Mouse (Mus musculus): ENCODE measurements around the gene Eif4a2. TPM values are rescaled to one million over a fixed set of nuclear protein-coding genes. Genes with fewer than 3 reads are reported as not detected.

Eif4a2 gene
- total RNA-seq, 1 experiment from 2014 or later = 1,846 TPM

- no peak for ATAC-seq (ENCODE audit: extremely low read depth, insufficient number of reproducible peaks, low FRiP score, poor library complexity, severe bottlenecking)
These were observed 4.8 kb upstream of the Eif4a2 start for GRCm38 (mm10) chr16:23102340-23103037.

- no peak for ATAC-seq (ENCODE audit: extremely low read depth, insufficient number of reproducible peaks, low FRiP score, poor library complexity, severe bottlenecking)
These were observed 4.1 kb upstream of the Eif4a2 start for GRCm38 (mm10) chr16:23103038-23103745.

DNA sequence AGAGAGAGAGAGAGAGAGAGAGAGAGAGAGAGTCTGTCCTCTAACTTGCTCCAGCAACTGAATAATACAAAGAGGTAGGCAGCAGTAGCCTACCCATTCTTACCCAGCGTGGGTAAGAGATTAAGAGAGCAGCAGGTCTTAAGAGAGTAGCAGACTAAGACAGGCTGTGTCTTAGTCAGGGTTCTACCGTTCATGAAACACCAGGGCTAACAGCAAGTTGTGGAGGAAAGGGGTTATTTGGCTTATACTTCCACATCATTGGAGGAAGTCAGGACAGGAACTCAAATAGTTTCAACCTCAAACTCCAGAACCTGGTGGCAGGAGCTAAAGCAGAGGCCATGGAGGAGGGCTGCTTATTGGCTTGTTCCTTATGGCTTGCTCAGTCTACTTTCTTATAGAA lies 3.4 kb upstream of the Eif4a2 start:
- ATAC-seq (ENCODE audit: extremely low read depth, insufficient number of reproducible peaks, low FRiP score, poor library complexity, severe bottlenecking) = no peak

GRCm38 (mm10) chr16:23106121-23106520 lies 1.1 kb upstream of the Eif4a2 start:
- ATAC-seq (ENCODE audit: extremely low read depth, insufficient number of reproducible peaks, low FRiP score, poor library complexity, severe bottlenecking) = no peak

- peak; percentile 40; the same call in 1 of the 2 replicates for ATAC-seq (ENCODE audit: extremely low read depth, insufficient number of reproducible peaks, low FRiP score, poor library complexity, severe bottlenecking)
These were observed 909 bp downstream of the Eif4a2 start for GRCm38 (mm10) chr16:23107946-23108759.

- no peak for ATAC-seq (ENCODE audit: extremely low read depth, insufficient number of reproducible peaks, low FRiP score, poor library complexity, severe bottlenecking)
These were observed 1.7 kb downstream of the Eif4a2 start for GRCm38 (mm10) chr16:23108943-23109342.

GRCm38 (mm10) chr16:23109350-23110280 lies 2.4 kb downstream of the Eif4a2 start:
- ATAC-seq (ENCODE audit: extremely low read depth, insufficient number of reproducible peaks, low FRiP score, poor library complexity, severe bottlenecking) = no peak

DNA sequence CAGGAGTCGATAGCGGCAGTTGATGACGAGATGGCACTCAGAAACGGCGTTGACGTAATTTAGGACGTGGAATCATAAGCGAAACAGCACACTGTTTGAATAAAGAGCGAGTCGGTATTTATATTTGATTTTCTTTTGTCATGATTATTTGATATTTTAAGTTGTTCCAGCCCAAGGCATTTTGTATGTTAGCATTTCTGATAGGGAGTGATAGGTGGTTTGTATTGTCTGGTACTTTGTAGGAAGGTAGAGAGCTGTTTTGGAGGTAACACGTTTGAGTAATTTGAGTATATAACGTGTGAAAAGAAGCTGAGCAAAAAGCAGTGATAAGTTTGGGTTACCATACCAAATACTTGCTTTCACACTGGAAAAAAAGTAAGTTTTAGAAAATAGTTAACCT lies 5.1 kb downstream of the Eif4a2 start:
- ATAC-seq (ENCODE audit: extremely low read depth, insufficient number of reproducible peaks, low FRiP score, poor library complexity, severe bottlenecking) = no peak

DNA sequence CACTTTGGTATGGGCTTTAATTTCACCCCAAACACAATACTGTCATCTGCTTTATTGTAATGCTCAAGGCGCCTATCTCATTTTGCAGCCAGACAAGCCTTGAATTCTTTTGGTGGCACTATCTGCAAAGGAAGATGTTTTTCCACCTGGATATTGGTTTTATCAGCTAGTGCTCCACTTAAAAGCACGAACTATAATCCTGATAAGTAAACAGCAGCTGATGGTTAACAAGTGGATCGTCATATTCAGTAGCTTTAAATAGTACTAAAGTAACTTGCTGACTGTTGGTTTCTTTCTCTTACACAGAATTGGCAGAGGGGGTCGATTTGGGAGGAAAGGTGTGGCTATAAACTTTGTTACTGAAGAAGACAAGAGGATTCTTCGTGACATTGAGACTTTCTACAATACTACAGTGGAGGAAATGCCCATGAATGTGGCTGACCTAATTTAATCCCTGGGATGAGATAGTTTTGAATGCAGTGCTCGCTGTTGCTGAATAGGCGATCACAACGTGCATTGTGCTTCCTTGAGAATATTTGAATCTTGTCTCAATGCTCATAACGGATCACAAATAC lies 5.7 kb downstream of the Eif4a2 start:
- ATAC-seq (ENCODE audit: extremely low read depth, insufficient number of reproducible peaks, low FRiP score, poor library complexity, severe bottlenecking) = no peak

- no peak for ATAC-seq (ENCODE audit: extremely low read depth, insufficient number of reproducible peaks, low FRiP score, poor library complexity, severe bottlenecking)
These were observed 6.7 kb downstream of the Eif4a2 start for GRCm38 (mm10) chr16:23113903-23114302.

DNA sequence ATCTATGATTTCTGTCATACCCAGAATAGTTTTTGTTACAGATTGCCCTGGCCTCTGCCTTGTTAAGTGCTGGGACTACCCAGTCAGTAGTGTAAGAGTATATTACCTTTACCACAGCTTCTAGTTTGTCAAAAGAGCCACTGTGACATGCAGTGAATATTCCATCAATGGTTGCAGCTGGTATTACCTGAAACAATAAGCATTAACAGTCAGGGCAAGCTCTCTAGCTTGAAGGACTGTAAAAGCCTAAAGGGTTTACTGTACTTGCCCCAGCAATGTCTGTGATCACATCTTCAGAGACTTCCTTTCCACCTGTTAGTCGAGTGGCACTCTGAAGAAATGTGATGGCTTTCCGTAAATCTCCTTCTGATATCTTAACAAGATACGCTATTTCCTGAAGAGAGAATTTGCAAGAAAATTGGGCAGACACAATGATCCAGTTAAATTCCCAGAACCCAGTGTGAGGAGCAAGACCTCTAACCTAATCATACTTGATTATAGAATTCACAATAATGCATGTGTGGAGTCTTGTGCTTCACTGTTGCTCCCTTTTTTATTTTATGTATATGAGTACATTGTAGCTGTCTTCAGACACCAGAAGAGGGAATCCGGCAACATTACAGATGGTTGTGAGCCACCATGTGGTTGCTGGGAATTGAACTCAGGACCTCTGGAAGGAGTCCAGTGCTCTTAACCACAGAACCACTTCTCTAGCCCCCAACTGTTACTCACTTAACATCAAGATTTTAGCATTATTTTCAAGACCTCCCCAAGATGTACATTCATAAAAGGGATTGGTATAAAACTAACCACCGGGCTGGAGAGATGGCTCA lies 7.3 kb downstream of the Eif4a2 start:
- no peak for ATAC-seq (ENCODE audit: extremely low read depth, insufficient number of reproducible peaks, low FRiP score, poor library complexity, severe bottlenecking)

GRCm38 (mm10) chr16:23115486-23115885 lies 8.2 kb downstream of the Eif4a2 start:
- ATAC-seq (ENCODE audit: extremely low read depth, insufficient number of reproducible peaks, low FRiP score, poor library complexity, severe bottlenecking) = no peak

DNA sequence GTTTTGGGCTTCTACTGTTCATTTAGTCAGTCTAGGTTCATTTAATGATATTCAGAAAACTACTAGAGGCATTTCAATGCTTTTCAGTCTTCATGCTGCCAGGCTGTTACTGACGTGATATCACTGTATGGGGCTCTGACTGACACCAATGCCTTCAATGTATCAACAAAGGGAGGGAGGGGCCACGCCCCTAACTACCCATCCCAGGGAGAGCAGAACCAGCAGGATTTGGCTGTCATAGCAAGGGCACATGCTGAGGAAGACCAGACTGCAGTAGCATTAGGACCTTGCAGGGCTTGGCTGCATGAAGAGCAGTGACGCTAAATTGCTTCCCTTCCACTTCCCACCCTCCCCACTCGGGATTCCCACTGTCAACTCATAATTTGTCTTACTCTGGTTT lies 9.9 kb downstream of the Eif4a2 start:
- no peak for ATAC-seq (ENCODE audit: extremely low read depth, insufficient number of reproducible peaks, low FRiP score, poor library complexity, severe bottlenecking)

GRCm38 (mm10) chr16:23122446-23122845 lies 15.2 kb downstream of the Eif4a2 start:
- ATAC-seq (ENCODE audit: extremely low read depth, insufficient number of reproducible peaks, low FRiP score, poor library complexity, severe bottlenecking) = no peak

- ATAC-seq (ENCODE audit: extremely low read depth, insufficient number of reproducible peaks, low FRiP score, poor library complexity, severe bottlenecking) = no peak
These were observed 15.9 kb downstream of the Eif4a2 start for GRCm38 (mm10) chr16:23123104-23123503.

GRCm38 (mm10) chr16:23124398-23124797 lies 17.2 kb downstream of the Eif4a2 start:
- ATAC-seq (ENCODE audit: extremely low read depth, insufficient number of reproducible peaks, low FRiP score, poor library complexity, severe bottlenecking) = no peak

DNA sequence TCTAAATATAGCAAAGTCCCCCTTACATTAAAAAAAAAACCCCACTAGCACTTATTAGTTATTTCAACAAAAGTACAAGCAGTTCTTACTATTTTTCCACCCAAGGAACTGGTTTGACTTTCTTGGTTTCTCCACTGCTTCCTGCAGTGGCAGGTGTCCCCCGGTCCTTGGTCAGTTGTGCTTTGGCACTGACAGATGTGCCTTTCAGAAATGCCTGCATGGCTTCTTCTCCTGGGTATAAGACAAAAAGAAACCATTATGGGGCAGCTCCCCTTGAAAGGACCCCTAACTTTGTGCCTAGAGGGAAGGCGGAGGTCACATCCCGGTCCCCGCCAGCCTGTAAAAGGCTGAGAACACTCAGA lies 20.0 kb downstream of the Eif4a2 start:
- ATAC-seq (ENCODE audit: extremely low read depth, insufficient number of reproducible peaks, low FRiP score, poor library complexity, severe bottlenecking) = no peak

Data from neutrophil, adult 5-6 weeks (primary cell).